Mouse (Mus musculus) heart, adult 2 months (tissue): Measurements from ENCODE around the gene Lrrc8d.

Experiments
- CTCF ChIP-seq: fragments of 200-600 bp; IDR thresholded peaks from 2 replicates; pipeline ENCODE4 v1.8.1; 2022; ENCODE audit warnings: antibody characterized with exemption, mild to moderate bottlenecking, moderate library complexity
- POLR2A ChIP-seq: fragments of 200-500 bp; IDR thresholded peaks from 2 replicates; pipeline ENCODE4 v1.6.1; 2011; ENCODE audit warnings: mild to moderate bottlenecking, low read depth, low read length, control low read depth; ENCODE audit not compliant: insufficient read depth

GRCm38 (mm10) chr5:105807461-105807860 lies 107.7 kb downstream of the Lrrc8d start:
- no peak for TF ChIP-seq CTCF
- no peak for TF ChIP-seq POLR2A
